Mouse (Mus musculus) neural tube, embryonic 10.5 days (tissue): ENCODE results near the gene Loxl3.
A peak's percentile ranks its signal among the peaks of the same experiment; 100 is the strongest.

Experiments used
- DNase-seq: peaks from one replicate; pipeline ENCODE4 v3.0.0-alpha.2; 2017; ENCODE audit warnings: low spot score; ENCODE audit errors: extremely low spot score

The Loxl3 gene

DNA sequence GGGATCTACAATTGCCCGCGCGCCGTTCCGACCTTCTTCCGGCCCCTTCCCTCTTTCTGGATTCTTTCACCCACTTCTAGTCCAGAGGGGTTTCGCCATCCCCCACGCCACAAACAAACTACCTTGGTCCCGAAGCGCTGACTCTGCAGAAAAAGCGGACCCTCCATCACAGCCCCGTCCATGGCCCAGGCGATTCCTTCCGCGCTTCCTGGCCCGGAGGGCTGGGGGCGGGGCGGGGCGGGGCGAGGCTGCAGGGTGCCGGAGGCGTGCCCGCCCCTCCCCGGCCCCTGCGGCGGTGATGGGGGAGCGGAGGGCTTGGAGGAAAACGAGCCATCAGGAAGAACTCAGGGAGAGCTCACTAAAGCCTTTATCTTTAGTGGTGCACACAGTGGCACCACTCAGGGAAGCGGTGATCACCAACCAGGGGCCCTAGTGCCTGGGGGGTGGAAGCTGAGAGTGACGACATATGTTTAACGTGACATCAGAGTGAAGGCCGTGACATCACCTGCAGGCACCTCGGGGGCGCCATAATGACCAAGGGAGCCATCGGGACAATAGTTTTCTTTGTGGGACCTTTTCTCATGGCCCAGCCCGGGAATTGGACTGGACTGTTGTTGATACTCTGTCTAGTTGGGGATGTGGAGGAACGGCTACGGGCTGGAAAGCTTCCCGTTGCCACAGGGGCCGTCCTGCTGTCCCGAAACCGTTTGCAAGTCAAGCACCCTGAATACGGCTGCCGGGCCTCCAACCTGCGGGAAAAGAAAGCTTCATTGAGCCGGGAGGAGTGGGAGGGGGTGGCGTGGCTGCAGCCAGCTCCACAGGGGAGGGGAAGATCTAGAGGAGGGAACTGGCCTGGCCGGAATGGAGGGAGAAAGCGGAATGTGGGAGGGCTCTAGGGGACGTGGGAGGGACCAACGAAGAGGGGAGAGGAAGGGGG lies at the start of gene Loxl3, which contains the start of gene Dok1:
TSS of gene Loxl3 (plus strand) at position 925 of the 937 bp plus-strand sequence.
TSS of gene Dok1 (minus strand) at position 223 of the 937 bp plus-strand sequence.
- peak; percentile 84 for DNase-seq

GRCm38 (mm10) chr6:82987411-82987971 lies 46.5 kb upstream of the Loxl3 start:
- no peak for DNase-seq

DNA sequence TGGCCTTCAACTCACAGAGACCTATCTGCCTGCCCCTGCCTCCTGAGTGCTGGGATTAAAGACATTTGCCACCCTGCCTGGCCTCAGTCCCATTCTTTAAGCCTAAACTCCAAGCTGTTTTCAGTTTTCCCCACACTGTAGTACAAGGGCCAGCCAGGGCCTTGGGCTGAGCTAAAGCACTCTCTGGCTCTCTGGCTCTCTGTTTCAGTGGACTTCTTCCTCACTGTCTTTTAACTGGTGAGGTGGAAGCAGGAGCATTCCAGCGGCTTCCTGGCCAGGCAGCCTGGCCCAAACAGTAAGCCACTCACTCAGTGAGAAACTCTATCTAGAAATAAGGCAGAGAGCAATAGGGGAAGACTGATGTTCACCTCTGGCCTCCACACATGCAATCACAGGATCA lies 40.3 kb upstream of the Loxl3 start:
- no peak for DNase-seq

GRCm38 (mm10) chr6:82994372-82994771 lies 39.6 kb upstream of the Loxl3 start:
- DNase-seq = no peak

GRCm38 (mm10) chr6:82996740-82997315 lies 37.1 kb upstream of the Loxl3 start:
- DNase-seq = peak; percentile 94

- DNase-seq = no peak
These were observed 36.4 kb upstream of the Loxl3 start for GRCm38 (mm10) chr6:82997511-82998102.

- no peak for DNase-seq
These were observed 35.6 kb upstream of the Loxl3 start for GRCm38 (mm10) chr6:82998326-82998725.

GRCm38 (mm10) chr6:82999986-83000385 lies 34.0 kb upstream of the Loxl3 start:
- no peak for DNase-seq

DNA sequence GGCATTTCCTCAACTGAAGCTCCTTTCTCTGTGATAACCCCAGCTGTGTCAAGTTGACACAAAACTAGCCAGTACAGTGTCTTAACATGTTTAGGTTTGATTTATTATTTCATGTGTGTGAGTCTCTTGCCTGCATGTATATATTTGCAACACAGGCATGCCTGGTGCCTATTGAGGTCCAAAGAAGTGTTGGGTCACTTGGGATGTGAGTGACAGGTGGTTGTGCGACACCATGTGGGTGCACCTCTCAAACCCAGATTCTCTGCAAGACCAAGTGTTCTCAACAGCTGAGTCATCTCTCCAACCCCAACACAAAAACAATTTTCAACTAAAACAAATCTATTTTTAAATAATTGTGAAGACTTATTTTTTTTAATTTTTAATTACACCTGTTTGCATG lies 30.9 kb upstream of the Loxl3 start:
- no peak for DNase-seq

GRCm38 (mm10) chr6:83003850-83004249 lies 30.1 kb upstream of the Loxl3 start:
- DNase-seq = no peak

DNA sequence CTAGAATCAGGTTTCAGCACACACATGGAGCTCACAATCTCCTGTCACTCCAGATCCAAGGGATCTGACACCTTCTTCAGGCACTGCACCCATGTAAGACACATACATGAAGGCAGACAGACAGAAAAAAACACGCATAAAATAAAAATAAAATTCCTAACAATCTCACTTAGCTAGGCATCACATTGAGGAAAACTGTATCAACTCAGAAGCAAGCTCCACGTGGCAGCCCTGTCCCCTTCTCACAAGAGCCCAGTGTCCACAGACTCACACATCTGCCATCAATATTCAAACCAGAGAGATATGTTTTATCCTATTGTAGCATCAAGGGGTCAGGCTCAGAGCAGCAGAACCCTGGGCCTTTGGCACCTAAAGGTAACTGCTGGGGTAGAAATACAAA lies 29.7 kb upstream of the Loxl3 start:
- DNase-seq = no peak

GRCm38 (mm10) chr6:83004872-83005271 lies 29.1 kb upstream of the Loxl3 start:
- no peak for DNase-seq

GRCm38 (mm10) chr6:83005444-83006011 lies 28.4 kb upstream of the Loxl3 start:
- no peak for DNase-seq

- no peak for DNase-seq
These were observed 27.9 kb upstream of the Loxl3 start for GRCm38 (mm10) chr6:83006114-83006513.

GRCm38 (mm10) chr6:83008659-83009058 lies 25.3 kb upstream of the Loxl3 start:
- no peak for DNase-seq

- DNase-seq = no peak
These were observed 24.0 kb upstream of the Loxl3 start for GRCm38 (mm10) chr6:83010010-83010409.

DNA sequence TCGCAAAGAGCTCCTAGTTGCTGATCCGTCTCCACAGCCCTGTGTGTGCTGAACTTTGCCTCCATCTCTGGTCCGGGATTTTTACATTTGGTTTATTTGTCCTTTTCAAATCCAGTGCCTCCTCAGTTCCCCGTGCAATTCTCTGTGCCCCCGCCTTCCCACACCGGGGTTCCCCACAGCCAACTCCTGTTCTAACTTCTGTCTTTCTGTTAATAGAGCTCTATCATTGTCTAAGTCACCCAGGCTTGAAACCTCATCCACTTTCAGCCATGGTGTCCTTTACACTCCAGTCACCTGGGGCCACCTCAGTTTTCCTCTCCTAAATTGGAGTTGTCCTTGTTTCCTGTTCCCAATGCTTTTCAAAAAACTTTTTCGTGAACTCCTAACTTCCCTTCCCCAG lies 22.7 kb upstream of the Loxl3 start:
- DNase-seq = no peak

DNA sequence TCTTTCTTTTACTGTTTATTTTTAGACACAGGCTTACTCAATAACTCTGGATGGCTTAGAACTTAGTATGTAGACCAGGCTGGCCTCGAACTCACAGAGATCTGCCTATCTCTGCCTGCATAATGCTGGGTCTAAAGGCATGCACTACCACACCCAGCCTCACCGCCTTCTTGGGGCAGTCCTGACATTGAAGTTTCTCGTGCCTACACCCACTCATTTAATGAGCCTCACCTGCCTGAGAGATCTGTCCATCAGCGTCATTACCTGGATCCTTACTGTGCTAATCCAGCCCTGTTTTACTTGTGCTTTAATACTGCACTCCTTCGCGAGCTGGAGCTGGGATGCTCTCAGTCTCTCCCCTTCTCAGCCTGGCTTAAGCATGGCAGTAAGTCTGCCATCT lies 22.2 kb upstream of the Loxl3 start:
- DNase-seq = no peak

- no peak for DNase-seq
These were observed 20.5 kb upstream of the Loxl3 start for GRCm38 (mm10) chr6:83013444-83013843.

- no peak for DNase-seq
These were observed 19.2 kb upstream of the Loxl3 start for GRCm38 (mm10) chr6:83014482-83015466.
